Mouse (Mus musculus): ENCODE measurements around the gene Pros1. TPM values are rescaled to one million over a fixed set of nuclear protein-coding genes. Genes with fewer than 3 reads are reported as not detected.

The Pros1 gene
- polyA plus RNA-seq (2012; ENCODE audit: insufficient read depth, insufficient read length, missing spikeins): 7.8 and 14.1 TPM in 2 replicates

DNA sequence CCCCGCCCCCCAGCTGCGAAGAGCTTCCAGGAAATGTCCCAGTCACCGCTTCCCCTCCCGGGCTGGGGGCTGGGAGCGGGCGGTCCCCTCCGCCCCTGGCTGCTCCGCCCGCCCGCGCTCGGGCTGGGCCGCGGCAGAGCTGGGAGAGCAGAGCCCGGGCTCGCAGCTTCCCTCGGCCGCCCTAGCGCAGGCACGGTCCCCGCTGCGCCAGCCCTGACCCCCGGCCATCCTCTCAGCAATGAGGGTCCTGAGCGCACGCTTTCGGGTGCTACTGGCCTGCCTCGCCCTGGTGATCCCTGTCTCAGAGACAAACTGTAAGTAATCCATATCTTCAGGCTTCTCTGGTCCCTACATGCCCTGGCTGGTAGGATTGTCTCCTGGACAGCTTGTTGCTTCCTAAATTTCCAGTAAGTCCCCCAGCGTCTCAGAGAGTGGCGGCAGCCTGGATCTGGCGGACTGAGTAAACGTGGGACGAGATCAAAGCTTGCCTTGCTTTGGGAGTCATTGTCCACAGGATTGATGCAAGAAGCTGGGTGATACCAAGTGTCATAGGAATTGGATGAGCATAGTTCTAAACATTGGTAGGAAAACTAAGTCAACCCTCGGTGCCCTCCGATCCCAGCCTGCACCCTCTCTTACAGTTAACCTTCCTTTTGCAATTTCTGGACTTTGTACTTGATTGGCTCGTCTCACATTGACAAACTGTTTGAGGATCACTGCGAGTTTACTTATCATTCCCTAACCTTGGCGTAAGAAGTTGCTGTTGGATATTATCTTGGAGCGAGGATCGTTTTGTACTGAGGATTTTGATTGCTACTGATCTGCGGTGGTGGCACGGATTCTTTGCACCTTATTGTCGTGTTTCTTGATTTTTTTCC is at the start of gene Pros1:
Gene Pros1, plus strand, starts transcription at position 117 of the 878 bp plus-strand sequence.
- Histone ChIP-seq H3K27ac (replicated peaks; ENCODE audit: low read depth, low read length) (peak within 1 kb of the TSS; percentile 95), H3K4me3 (ENCODE audit: insufficient read depth, low read depth, low read length) (peak within 1 kb of the TSS; percentile 83), H3K4me1 (ENCODE audit: control insufficient read depth, insufficient read depth, insufficient read length, low read length) (0 out of 2 replicates have a peak, but pooled peaks cover 6% of the 10 kb centered on the region)

DNA sequence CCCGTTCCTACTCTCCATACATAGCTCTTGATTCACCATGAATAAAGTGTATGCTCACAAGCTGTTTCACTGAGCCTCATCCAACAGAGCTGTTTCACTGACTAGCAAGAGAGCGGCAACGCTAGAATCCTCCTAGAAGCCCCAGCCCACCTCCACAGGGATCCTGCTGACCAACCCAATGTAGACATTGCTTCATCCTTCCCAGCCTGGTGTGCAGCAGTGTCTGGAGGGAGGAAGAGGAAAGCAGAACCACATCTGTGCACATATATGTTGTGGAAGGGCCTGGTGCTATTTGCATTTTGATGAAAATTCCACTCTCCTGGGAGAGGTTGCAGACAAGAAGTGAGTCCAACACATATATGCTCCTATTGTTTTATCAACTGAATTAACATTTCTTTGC is 49.5 kb upstream of the Pros1 start:
- Histone ChIP-seq H3K4me3 (ENCODE audit: insufficient read depth, low read depth, low read length) (no peak overlapping the region), H3K27ac (replicated peaks; ENCODE audit: low read depth, low read length) (no peak overlapping the region), H3K4me1 (ENCODE audit: control insufficient read depth, insufficient read depth, insufficient read length, low read length) (no peaks in the 10 kb centered on the region)

DNA sequence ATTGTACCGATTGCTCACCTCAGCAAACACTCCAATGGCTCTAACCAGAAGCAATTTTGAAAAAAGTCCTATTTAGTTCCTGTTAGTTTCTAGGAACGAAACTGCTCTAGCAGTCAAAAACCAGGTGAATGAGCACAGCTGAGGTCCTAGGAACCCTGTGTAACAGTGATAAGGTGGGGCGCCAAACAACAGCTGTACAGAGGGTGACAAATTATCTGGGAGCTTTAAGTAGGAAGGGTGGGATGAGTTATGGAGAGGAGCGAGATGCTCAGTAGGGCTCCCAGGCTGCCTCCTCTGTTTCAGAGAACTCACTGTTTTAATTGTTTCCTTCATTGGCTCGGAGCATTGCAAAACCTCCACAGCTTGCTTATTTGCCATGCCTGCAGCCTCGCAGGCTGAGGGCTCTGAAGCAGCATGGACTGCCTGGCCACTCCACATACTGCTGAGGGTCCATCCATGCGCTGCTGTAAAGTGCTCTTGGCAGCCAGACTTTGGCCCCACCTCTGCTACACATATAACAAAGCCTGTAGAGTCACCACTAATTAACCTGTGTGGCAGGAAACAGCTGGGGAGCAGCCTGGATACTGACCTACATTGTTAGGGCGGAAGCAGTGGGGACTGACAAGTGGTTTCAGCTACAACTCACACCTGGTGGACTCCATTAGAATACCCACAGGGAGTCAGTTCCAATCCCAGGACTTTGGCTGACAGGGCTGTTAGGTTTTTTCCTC is 46.7 kb upstream of the Pros1 start:
- Histone ChIP-seq H3K27ac (replicated peaks; ENCODE audit: low read depth, low read length) (no peak overlapping the region), H3K4me1 (ENCODE audit: control insufficient read depth, insufficient read depth, insufficient read length, low read length) (no peaks in the 10 kb centered on the region), H3K4me3 (ENCODE audit: insufficient read depth, low read depth, low read length) (no peak overlapping the region)

DNA sequence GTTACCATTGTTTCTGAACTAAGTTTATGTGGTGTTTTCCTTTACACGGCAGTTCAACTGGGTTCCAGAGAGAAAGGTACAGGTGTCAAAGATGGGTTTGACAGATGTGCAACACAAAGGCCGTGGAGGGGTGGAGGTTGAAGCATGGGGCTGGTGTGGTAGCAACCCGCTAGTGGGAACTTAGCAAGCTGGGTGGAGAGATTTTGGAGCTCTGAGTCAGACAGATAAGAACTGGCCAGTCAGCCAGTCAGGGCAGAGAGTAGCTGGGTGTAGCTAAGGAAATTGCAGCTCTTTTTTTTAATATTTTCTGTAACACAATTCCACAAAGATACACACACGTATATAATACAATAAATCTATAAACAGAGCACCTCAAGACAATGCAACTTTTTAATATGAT is 43.3 kb upstream of the Pros1 start:
- H3K27ac ChIP-seq (replicated peaks; ENCODE audit: low read depth, low read length): no peak overlapping the region
- no peaks in the 10 kb centered on the region for H3K4me1 ChIP-seq (ENCODE audit: control insufficient read depth, insufficient read depth, insufficient read length, low read length)
- no peak overlapping the region for H3K4me3 ChIP-seq (ENCODE audit: insufficient read depth, low read depth, low read length)

DNA sequence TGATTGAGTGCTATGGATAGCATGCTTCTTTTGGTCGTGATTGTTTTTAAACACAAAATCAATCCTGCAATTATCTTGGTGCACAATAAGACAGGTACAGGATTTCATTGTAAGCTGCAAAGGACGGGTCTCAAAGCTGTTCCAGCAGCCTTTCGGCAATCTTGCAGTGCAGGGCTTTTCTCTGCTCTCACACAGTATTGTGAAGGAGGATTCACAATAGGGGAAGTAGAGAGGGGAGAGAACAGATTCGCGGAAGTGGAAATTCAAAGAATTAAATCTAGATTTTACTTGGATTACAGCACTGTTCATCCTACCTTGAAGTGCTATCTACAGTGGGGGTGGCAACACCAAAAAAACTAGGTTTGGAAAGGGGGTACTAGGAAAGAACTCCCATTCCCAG is 40.3 kb upstream of the Pros1 start:
- Histone ChIP-seq H3K27ac (replicated peaks; ENCODE audit: low read depth, low read length) (no peak overlapping the region), H3K4me3 (ENCODE audit: insufficient read depth, low read depth, low read length) (no peak overlapping the region), H3K4me1 (ENCODE audit: control insufficient read depth, insufficient read depth, insufficient read length, low read length) (no peaks in the 10 kb centered on the region)

DNA sequence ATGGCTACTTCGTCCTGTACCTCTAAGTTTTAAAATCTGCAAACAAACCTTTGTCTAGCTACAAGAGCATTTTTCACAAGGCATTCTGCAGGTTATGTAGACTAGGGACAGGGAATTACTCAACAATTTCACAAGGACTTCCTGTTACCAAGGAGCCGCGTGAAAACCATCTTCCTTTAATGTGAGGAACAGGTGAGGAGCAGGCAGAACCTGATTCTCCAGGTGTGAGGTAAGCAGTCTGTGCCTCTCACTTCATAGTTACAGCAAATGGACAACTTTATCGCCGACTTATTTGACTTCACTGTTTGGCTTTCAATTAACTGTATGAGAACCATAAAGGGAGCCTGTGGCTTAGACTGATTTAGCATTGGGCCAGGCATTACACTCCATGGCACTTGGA is 39.6 kb upstream of the Pros1 start, which contains the start of gene Stx19:
Gene Stx19, plus strand, starts transcription at position 186 of the 400 bp plus-strand sequence.
- no peak within 1 kb of the TSS for H3K27ac ChIP-seq (replicated peaks; ENCODE audit: low read depth, low read length)
- H3K4me3 ChIP-seq (ENCODE audit: insufficient read depth, low read depth, low read length): no peak within 1 kb of the TSS
- no peaks in the 10 kb centered on the region for H3K4me1 ChIP-seq (ENCODE audit: control insufficient read depth, insufficient read depth, insufficient read length, low read length)

DNA sequence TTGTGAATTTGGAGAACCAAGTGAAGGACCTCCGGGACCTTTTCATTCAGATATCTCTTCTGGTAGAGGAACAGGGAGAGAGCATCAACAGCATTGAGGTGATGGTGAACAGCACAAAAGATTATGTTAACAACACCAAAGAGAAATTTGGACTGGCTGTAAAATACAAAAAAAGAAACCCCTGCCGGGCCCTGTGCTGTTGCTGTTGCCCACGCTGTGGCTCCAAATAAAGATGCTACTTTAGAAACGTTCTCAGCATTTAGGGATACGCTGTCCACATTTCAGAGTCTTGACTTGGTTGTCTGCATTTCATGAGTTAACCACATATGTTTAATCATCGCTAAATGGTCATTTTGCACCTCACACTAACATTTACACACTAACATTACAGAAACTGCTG is 31.6 kb upstream of the Pros1 start:
- no peak overlapping the region for H3K4me3 ChIP-seq (ENCODE audit: insufficient read depth, low read depth, low read length)
- no peak overlapping the region for H3K27ac ChIP-seq (replicated peaks; ENCODE audit: low read depth, low read length)
- H3K4me1 ChIP-seq (ENCODE audit: control insufficient read depth, insufficient read depth, insufficient read length, low read length): no peaks in the 10 kb centered on the region

DNA sequence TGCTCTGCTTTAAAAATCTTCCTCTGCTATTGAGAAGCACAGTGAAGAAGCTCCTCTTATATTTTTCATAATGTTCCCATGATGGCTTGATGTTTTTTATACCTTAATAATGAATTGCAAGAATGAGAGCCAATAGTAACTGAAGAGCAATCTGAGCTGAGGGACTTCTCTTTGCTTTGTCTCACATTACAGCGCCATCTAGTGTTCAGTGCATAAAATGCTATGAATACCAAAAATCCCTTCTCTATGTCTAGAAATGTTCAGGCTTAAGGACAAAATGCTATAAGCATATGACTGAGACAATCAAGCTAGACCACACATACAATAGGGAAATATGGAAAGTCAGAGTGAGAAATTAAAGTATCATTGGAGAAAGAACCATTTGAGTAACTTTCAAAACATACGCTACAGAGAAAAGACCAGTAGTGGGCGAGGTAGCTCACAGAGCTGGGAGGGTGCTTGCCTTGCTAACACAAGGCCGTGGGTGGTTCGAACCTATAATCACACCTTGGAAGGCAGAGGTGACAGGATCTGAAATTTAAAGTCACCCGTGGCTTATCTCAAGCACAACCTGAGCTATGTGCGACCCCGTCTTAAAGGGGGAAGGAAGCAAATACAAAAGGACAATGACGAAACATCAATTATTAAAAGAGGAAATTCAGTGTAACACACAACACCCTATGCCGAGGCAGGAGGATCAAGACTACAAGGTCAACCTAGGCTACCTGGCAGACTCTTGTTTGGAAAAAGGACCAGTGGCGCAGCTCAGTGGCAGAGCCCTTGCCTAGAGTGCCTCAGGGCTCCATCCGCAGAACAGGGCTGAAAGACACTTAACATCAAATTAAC is 27.7 kb upstream of the Pros1 start:
- Histone ChIP-seq H3K4me1 (ENCODE audit: control insufficient read depth, insufficient read depth, insufficient read length, low read length) (no peaks in the 10 kb centered on the region; the same call in 1 of the 2 replicates), H3K27ac (replicated peaks; ENCODE audit: low read depth, low read length) (no peak overlapping the region), H3K4me3 (ENCODE audit: insufficient read depth, low read depth, low read length) (no peak overlapping the region)

DNA sequence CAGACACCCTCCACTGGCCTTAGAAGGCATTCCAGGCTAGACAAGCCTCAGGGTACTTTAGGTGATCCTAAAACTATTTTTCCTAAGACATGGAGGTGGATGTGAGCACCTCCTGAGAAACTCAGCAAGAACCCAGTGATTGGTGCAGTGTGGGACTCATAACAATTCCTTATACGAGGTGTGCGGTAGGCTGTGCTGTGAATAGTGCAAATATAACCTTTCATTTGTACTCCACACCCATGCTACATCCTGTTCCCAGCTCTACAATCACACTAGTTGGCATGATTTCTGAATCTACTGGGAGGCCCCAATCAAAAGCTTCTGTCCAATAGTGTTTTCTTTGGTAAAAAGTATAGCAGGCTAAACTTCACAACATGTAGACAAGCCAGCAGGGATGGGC is 22.1 kb upstream of the Pros1 start:
- no peak overlapping the region for H3K27ac ChIP-seq (replicated peaks; ENCODE audit: low read depth, low read length)
- H3K4me3 ChIP-seq (ENCODE audit: insufficient read depth, low read depth, low read length): no peak overlapping the region
- no peaks in the 10 kb centered on the region; the same call in 1 of the 2 replicates for H3K4me1 ChIP-seq (ENCODE audit: control insufficient read depth, insufficient read depth, insufficient read length, low read length)

DNA sequence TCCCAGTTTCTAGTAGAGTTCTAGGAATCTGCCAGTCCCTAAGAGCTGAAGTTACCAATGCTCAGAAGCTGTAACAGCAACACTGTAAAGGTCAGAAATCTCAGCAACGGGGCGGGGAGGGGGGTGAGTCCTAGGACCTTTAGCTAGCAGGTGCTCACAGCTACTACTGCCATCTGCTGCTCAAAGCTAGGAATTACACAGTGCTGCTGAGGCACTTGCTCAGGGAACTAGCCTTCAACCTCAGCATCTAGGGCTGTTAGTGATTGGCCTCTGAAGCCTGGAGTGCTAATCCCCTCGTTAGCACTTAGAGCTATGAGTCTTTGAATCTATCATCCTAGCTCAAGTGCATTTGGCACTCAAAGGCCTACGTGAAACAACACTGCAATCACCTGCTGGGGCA is 21.6 kb upstream of the Pros1 start:
- no peak overlapping the region for H3K27ac ChIP-seq (replicated peaks; ENCODE audit: low read depth, low read length)
- no peaks in the 10 kb centered on the region; the same call in 1 of the 2 replicates for H3K4me1 ChIP-seq (ENCODE audit: control insufficient read depth, insufficient read depth, insufficient read length, low read length)
- no peak overlapping the region for H3K4me3 ChIP-seq (ENCODE audit: insufficient read depth, low read depth, low read length)

DNA sequence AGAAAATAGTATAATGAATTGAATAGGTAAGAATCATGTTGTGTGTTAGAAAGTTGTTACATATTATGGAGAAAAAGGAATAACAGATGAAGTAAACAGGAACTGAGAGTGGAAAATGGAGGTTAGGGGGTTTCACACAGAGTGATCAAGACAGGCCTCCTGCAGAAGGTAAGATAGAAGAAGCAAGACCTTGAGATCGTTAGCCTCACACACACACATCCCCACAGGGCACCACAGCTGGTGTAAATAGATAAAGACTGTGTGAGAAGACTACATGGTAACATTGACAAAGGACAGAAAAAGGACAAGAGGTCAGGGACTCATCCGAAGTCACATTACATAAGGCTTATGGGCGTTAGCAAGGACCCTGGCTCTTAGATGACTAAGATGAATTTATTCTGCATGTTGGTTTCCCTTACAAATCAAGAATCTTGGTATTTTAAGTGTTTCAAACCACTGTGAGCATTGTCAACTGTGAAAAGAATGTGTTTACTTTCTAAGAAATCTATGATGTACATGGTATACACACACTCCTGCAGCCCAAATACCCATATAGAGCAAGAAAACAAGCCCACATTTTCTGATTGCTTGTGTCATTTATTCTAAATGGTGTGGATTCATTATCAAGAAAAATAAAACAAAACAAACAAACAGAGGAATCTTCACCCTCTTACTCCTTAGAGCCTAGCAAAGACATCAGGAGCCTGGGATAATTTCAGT is 19.9 kb upstream of the Pros1 start:
- Histone ChIP-seq H3K4me3 (ENCODE audit: insufficient read depth, low read depth, low read length) (no peak overlapping the region), H3K4me1 (ENCODE audit: control insufficient read depth, insufficient read depth, insufficient read length, low read length) (no peaks in the 10 kb centered on the region; the same call in 1 of the 2 replicates), H3K27ac (replicated peaks; ENCODE audit: low read depth, low read length) (no peak overlapping the region)

DNA sequence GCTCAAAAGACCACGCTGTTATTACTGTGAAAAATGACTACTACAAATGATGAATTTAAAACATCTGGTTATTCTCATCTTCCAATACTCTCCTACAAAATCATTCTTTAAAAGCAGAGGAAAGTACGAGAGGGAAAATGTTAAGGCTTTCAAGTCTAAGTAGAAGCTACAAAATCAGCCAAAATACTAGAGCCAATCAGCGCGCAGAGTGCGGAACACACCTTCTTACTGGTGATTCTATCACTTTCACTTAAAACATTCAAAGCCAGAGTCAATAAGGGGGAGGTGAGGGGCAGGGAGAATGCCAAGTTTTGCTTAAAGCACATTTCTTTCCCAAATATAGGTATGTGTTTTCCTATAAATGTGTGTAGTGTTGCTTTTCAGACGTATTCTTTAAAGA is 8.8 kb upstream of the Pros1 start:
- Histone ChIP-seq H3K27ac (replicated peaks; ENCODE audit: low read depth, low read length) (no peak overlapping the region), H3K4me3 (ENCODE audit: insufficient read depth, low read depth, low read length) (no peak overlapping the region), H3K4me1 (ENCODE audit: control insufficient read depth, insufficient read depth, insufficient read length, low read length) (no peaks in the 10 kb centered on the region)

DNA sequence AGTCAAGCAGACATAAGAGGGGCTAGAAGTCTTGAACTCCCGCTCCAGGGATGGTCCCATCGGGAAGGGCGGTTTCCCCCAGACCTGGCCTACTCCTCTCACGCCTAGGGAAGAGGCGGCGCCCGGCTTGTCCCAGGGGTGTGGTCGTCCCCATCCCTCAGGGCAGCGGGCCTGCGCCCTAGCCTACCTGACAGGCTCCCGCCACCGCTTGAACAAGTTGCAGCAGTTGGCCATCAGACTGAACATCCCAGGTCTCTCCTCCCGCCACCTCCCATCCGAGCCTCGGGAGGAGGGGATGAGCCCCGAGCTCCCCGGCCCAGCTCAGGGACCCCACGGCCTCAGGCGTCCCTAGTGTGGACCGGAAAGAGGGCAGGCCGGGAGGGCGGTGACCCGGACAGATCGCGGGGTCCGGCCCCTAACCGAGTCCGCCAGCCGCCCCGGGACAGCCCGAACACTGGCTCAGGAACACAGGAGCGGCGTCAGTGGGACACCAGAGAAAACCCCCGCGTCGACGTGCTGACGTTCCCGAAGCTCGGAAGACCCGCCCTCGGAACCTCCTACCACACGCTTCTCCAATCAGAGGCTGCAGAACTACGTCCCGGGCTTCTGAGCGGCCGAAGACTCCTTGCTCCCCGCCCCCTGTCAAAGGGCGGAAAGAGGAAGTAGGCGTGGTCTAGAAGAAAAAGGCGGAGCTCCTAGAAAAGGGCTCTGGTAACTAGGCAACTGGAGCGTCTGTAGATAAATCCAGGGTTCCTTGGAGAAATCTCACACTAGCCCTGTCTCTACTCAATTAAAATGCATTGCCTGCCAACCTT is 7.4 kb upstream of the Pros1 start, which contains the start of gene Arl13b:
Gene Arl13b, minus strand, starts transcription at position 543 of the 815 bp plus-strand sequence.
- peak within 1 kb of the TSS; percentile 74 for H3K4me3 ChIP-seq (ENCODE audit: insufficient read depth, low read depth, low read length)
- H3K4me1 ChIP-seq (ENCODE audit: control insufficient read depth, insufficient read depth, insufficient read length, low read length): no peaks in the 10 kb centered on the region
- H3K27ac ChIP-seq (replicated peaks; ENCODE audit: low read depth, low read length): peak within 1 kb of the TSS; percentile 40; the same call in 1 of the 2 replicates

Data from brown adipose tissue, adult 24 weeks (tissue).